Mouse (Mus musculus) neural tube, embryonic 13.5 days (tissue): ENCODE results near the gene Trim8. TPM values are rescaled to one million over a fixed set of nuclear protein-coding genes. Genes with fewer than 3 reads are reported as not detected.

ENCODE experiments used
- ATAC-seq: fragments of 200-750 bp; cut with Nextera tagmentation; 2 replicates; pipeline ENCODE4 v1.8.0; 2017; ENCODE audit warnings: low read depth, mild to moderate bottlenecking, moderate TSS enrichment, moderate library complexity
- H3K27ac ChIP-seq: fragments of 300-500 bp; sonication (generic); replicated peaks from 2 replicates; pipeline ENCODE4 v1.5.1; 2015; ENCODE audit warnings: moderate library complexity, mild to moderate bottlenecking, inconsistent platforms
- H3K27me3 ChIP-seq: fragments of 300-500 bp; sonication (generic); 2 replicates; pipeline ENCODE4 v1.6.1; 2015; ENCODE audit warnings: mild to moderate bottlenecking, inconsistent platforms
- H3K36me3 ChIP-seq: fragments of 300-500 bp; sonication (generic); 2 replicates; pipeline ENCODE4 v1.6.1; 2015; ENCODE audit warnings: mild to moderate bottlenecking, inconsistent platforms
- H3K4me1 ChIP-seq: fragments of 300-500 bp; sonication (generic); replicated peaks from 2 replicates; pipeline ENCODE4 v1.6.1; 2015; ENCODE audit warnings: inconsistent platforms
- H3K4me2 ChIP-seq: fragments of 300-500 bp; sonication (generic); 2 replicates; pipeline ENCODE4 v1.6.1; 2015; ENCODE audit warnings: inconsistent platforms, mild to moderate bottlenecking, moderate library complexity
- H3K4me3 ChIP-seq: fragments of 300-500 bp; sonication (generic); 2 replicates; pipeline ENCODE4 v1.5.1; 2015; ENCODE audit warnings: mild to moderate bottlenecking, inconsistent platforms
- H3K9ac ChIP-seq: fragments of 300-500 bp; sonication (generic); 2 replicates; pipeline ENCODE4 v1.6.1; 2015; ENCODE audit warnings: moderate library complexity, mild to moderate bottlenecking, inconsistent platforms
- H3K9me3 ChIP-seq: fragments of 300-500 bp; sonication (generic); 2 replicates; pipeline ENCODE4 v1.6.1; 2016; ENCODE audit warnings: inconsistent platforms
- WGBS: fragments of 180-500 bp; shearing (Covaris S2); methylation state at CpG from one replicate; pipeline ENCODE4 v1.1.7; 2015; 5-methylcytosine and 5-hydroxymethylcytosine counted together
- polyA plus RNA-seq: library from polyadenylated mRNA; unstranded; fragments of >200 nt; fragmentation: Nextera tagmentation; extraction: Ambion mirVana; gene quantifications from 2 replicates; pipeline ENCODE4 v1.2.1, GENCODE M21; 2015

Gene Trim8
- polyA plus RNA-seq, 1 experiment from 2014 or later = 30.4 TPM

GRCm38 (mm10) chr19:46521698-46522097 lies 20.2 kb downstream of the Trim8 start:
- Histone ChIP-seq H3K27me3 (no peaks in the 10 kb centered on the region), H3K9ac (no peak overlapping the region), H3K36me3 (peaks cover under 1% of the 10 kb centered on the region), H3K4me1 (peaks cover 78% of the 10 kb centered on the region), H3K27ac (no peak overlapping the region), H3K9me3 (no peaks in the 10 kb centered on the region), H3K4me3 (no peak overlapping the region), H3K4me2 (no peak overlapping the region)
- ATAC-seq = no peak

GRCm38 (mm10) chr19:46522433-46523044 lies 21.0 kb downstream of the Trim8 start:
- peak overlapping the region; percentile 89 for H3K27ac ChIP-seq

GRCm38 (mm10) chr19:46523131-46523479 lies 21.6 kb downstream of the Trim8 start:
- Histone ChIP-seq H3K9ac (peak overlapping the region; percentile 49), H3K27ac (peak overlapping the region; percentile 89), H3K4me1 (peaks cover 78% of the 10 kb centered on the region)

More at GRCm38 (mm10) chr19:46522433-46523044, 21.0 kb downstream of the Trim8 start:
- ATAC-seq = no peak
- Histone ChIP-seq H3K4me1 (peaks cover 78% of the 10 kb centered on the region), H3K4me2 (no peak overlapping the region), H3K9me3 (no peaks in the 10 kb centered on the region), H3K27me3 (no peaks in the 10 kb centered on the region), H3K9ac (no peak overlapping the region), H3K36me3 (no peaks in the 10 kb centered on the region), H3K4me3 (no peak overlapping the region)
- WGBS = 30% methylated on average over 15 of the region's 15 CpGs

GRCm38 (mm10) chr19:46523480-46524151 lies 22.1 kb downstream of the Trim8 start:
- H3K9ac ChIP-seq = peak overlapping the region; percentile 49
- peak overlapping the region; percentile 19 for H3K4me3 ChIP-seq
- no peaks in the 10 kb centered on the region for H3K9me3 ChIP-seq
- H3K27ac ChIP-seq = peak overlapping the region; percentile 89
- H3K4me2 ChIP-seq = peak overlapping the region; percentile 54
- WGBS = 3% methylated on average over 20 of the region's 20 CpGs
- H3K36me3 ChIP-seq = no peaks in the 10 kb centered on the region
- H3K4me1 ChIP-seq = peaks cover 78% of the 10 kb centered on the region
- ATAC-seq = peak; percentile 87
- H3K27me3 ChIP-seq = no peaks in the 10 kb centered on the region

More at GRCm38 (mm10) chr19:46523131-46523479, 21.6 kb downstream of the Trim8 start:
- ATAC-seq = no peak
- H3K4me3 ChIP-seq = no peak overlapping the region
- H3K4me2 ChIP-seq = peak overlapping the region; percentile 54
- H3K9me3 ChIP-seq = no peaks in the 10 kb centered on the region
- no peaks in the 10 kb centered on the region for H3K36me3 ChIP-seq
- no peaks in the 10 kb centered on the region for H3K27me3 ChIP-seq

- WGBS = 9% methylated on average over 6 of the region's 6 CpGs
- Histone ChIP-seq H3K27ac (peak overlapping the region; percentile 89), H3K4me3 (peak overlapping the region; percentile 19), H3K27me3 (no peaks in the 10 kb centered on the region), H3K9ac (peak overlapping the region; percentile 49), H3K9me3 (no peaks in the 10 kb centered on the region), H3K36me3 (no peaks in the 10 kb centered on the region), H3K4me1 (peaks cover 78% of the 10 kb centered on the region), H3K4me2 (peak overlapping the region; percentile 54)
- ATAC-seq = no peak
Measured at GRCm38 (mm10) chr19:46524152-46524544, 22.6 kb downstream of the Trim8 start.

- WGBS = 29% methylated on average over 14 of the region's 14 CpGs
- Histone ChIP-seq H3K27me3 (no peaks in the 10 kb centered on the region), H3K4me3 (no peak overlapping the region), H3K9me3 (no peaks in the 10 kb centered on the region), H3K36me3 (no peaks in the 10 kb centered on the region), H3K9ac (peak overlapping the region; percentile 49), H3K4me2 (peak overlapping the region; percentile 54), H3K27ac (peak overlapping the region; percentile 89), H3K4me1 (peaks cover 80% of the 10 kb centered on the region)
- no peak for ATAC-seq
Measured at GRCm38 (mm10) chr19:46524601-46525321, 23.3 kb downstream of the Trim8 start.

GRCm38 (mm10) chr19:46525691-46526631 lies 24.5 kb downstream of the Trim8 start:
- WGBS = 42% methylated on average over 10 of the region's 10 CpGs
- Histone ChIP-seq H3K9me3 (no peaks in the 10 kb centered on the region), H3K4me3 (no peak overlapping the region), H3K27ac (peak overlapping the region; percentile 61), H3K4me1 (peaks cover 92% of the 10 kb centered on the region), H3K4me2 (no peak overlapping the region), H3K9ac (peak overlapping the region; percentile 26; the same call in 1 of the 2 replicates), H3K36me3 (no peaks in the 10 kb centered on the region), H3K27me3 (no peaks in the 10 kb centered on the region)
- ATAC-seq = no peak

- H3K4me2 ChIP-seq = peak overlapping the region; percentile 59
- H3K27ac ChIP-seq = peak overlapping the region; percentile 92
- H3K36me3 ChIP-seq = no peaks in the 10 kb centered on the region
- ATAC-seq = no peak
- H3K27me3 ChIP-seq = no peaks in the 10 kb centered on the region
- 12% methylated on average over 17 of the region's 17 CpGs for WGBS
- peak overlapping the region; percentile 23 for H3K4me3 ChIP-seq
- peaks cover 99% of the 10 kb centered on the region for H3K4me1 ChIP-seq
- peak overlapping the region; percentile 69 for H3K9ac ChIP-seq
- H3K9me3 ChIP-seq = no peaks in the 10 kb centered on the region
Measured at GRCm38 (mm10) chr19:46527632-46528528, 26.4 kb downstream of the Trim8 start.

- peak; percentile 65 for ATAC-seq
- H3K27ac ChIP-seq = peak overlapping the region; percentile 92
- WGBS = under 1% methylated on average over 20 of the region's 20 CpGs
- H3K36me3 ChIP-seq = no peaks in the 10 kb centered on the region
- peak overlapping the region; percentile 23 for H3K4me3 ChIP-seq
- H3K27me3 ChIP-seq = no peaks in the 10 kb centered on the region
- peaks cover 99% of the 10 kb centered on the region for H3K4me1 ChIP-seq
- H3K4me2 ChIP-seq = peak overlapping the region; percentile 59
- no peaks in the 10 kb centered on the region for H3K9me3 ChIP-seq
- H3K9ac ChIP-seq = peak overlapping the region; percentile 69
Measured at GRCm38 (mm10) chr19:46528529-46529213, 27.2 kb downstream of the Trim8 start.

GRCm38 (mm10) chr19:46529601-46530448 lies 28.3 kb downstream of the Trim8 start:
- H3K4me3 ChIP-seq = no peak overlapping the region
- ATAC-seq = 0 out of 2 replicates have a peak, but pooled peaks have one; percentile 2
- 5% methylated on average over 13 of the region's 13 CpGs for whole genome bisulfite sequencing

More at GRCm38 (mm10) chr19:46529601-46530448, 28.3 kb downstream of the Trim8 start:
- Histone ChIP-seq H3K4me2 (peak overlapping the region; percentile 59), H3K9ac (peak overlapping the region; percentile 69), H3K27me3 (no peaks in the 10 kb centered on the region), H3K4me1 (peaks cover 97% of the 10 kb centered on the region), H3K36me3 (no peaks in the 10 kb centered on the region), H3K27ac (peak overlapping the region; percentile 92), H3K9me3 (no peaks in the 10 kb centered on the region)
